Mouse (Mus musculus) G1E (cell line): ENCODE data around the gene Tubg1. TPM values are rescaled to one million over a fixed set of nuclear protein-coding genes. Genes with fewer than 3 reads are reported as not detected.

Experiments
- ATAC-seq: 2 replicates; pipeline ENCODE4 v1.8.0; 2016; ENCODE audit warnings: mild to moderate bottlenecking; ENCODE audit not compliant: insufficient number of reproducible peaks, poor library complexity, low FRiP score, severe bottlenecking; ENCODE audit errors: extremely low read depth
- DNase-seq: peaks from one replicate; pipeline ENCODE4 v3.0.0; 2012; ENCODE audit warnings: low spot score
- H3K27me3 ChIP-seq: 2 replicates; pipeline ENCODE4 v1.6.1; 2012; ENCODE audit warnings: mild to moderate bottlenecking, low read length, inconsistent platforms; ENCODE audit not compliant: insufficient read depth
- H3K36me3 ChIP-seq: replicated peaks from 2 replicates; pipeline ENCODE3; 2012; ENCODE audit warnings: mild to moderate bottlenecking, inconsistent platforms
- H3K4me1 ChIP-seq: 2 replicates; pipeline ENCODE4 v1.6.1; 2012; ENCODE audit warnings: low read depth, low read length, inconsistent platforms, mixed read lengths; ENCODE audit not compliant: insufficient read depth
- H3K4me3 ChIP-seq: 2 replicates; pipeline ENCODE4 v1.5.1; 2012; ENCODE audit warnings: low read depth, mild to moderate bottlenecking, inconsistent platforms, low read length, moderate library complexity, mixed read lengths
- H3K9me3 ChIP-seq: replicated peaks from 2 replicates; pipeline ENCODE4 v1.6.1; 2012; ENCODE audit warnings: inconsistent platforms
- CTCF ChIP-seq: IDR thresholded peaks from 2 replicates; pipeline ENCODE4 v1.5.1; 2012; ENCODE audit warnings: low read depth, low read length, inconsistent platforms, mixed read lengths
- GATA1 ChIP-seq: IDR thresholded peaks from 2 replicates; pipeline ENCODE4 v1.6.1; 2012; ENCODE audit warnings: borderline replicate concordance, low read length, inconsistent platforms, mixed read lengths
- GATA2 ChIP-seq: IDR thresholded peaks from 2 replicates; pipeline ENCODE4 v1.6.1; 2012; ENCODE audit warnings: low read depth, low read length, inconsistent platforms, borderline replicate concordance
- POLR2AphosphoS5 ChIP-seq: IDR thresholded peaks from 2 replicates; pipeline ENCODE4 v1.6.1; 2012; ENCODE audit warnings: low read depth, low read length, inconsistent platforms; ENCODE audit not compliant: insufficient replicate concordance
- TAL1 ChIP-seq: conservative IDR thresholded peaks from 2 replicates; pipeline ENCODE4 v1.6.1; 2012; ENCODE audit warnings: low read depth, low read length, inconsistent platforms, mixed read lengths
- polyA plus RNA-seq: library from polyadenylated mRNA; stranded (reverse); fragments of >175 nt; gene quantifications from 2 replicates; pipeline ENCODE4 v1.2.3, GENCODE M21; 2012
- total RNA-seq, 2 experiments: library from RNA; stranded (forward) in 1 of 2; stranded (reverse) in 1 of 2; fragments of 200-1000 nt in 1 of 2; fragments of >200 nt in 1 of 2; fragmentation: Nextera tagmentation in 1 of 2; gene quantifications; 2 replicates each; pipeline ENCODE4 v1.2.3; 2014 to 2017

Gene Tubg1
- total and polyA plus RNA-seq, 3 experiments: 42.0 to 96.1 (median 46.0) TPM

DNA sequence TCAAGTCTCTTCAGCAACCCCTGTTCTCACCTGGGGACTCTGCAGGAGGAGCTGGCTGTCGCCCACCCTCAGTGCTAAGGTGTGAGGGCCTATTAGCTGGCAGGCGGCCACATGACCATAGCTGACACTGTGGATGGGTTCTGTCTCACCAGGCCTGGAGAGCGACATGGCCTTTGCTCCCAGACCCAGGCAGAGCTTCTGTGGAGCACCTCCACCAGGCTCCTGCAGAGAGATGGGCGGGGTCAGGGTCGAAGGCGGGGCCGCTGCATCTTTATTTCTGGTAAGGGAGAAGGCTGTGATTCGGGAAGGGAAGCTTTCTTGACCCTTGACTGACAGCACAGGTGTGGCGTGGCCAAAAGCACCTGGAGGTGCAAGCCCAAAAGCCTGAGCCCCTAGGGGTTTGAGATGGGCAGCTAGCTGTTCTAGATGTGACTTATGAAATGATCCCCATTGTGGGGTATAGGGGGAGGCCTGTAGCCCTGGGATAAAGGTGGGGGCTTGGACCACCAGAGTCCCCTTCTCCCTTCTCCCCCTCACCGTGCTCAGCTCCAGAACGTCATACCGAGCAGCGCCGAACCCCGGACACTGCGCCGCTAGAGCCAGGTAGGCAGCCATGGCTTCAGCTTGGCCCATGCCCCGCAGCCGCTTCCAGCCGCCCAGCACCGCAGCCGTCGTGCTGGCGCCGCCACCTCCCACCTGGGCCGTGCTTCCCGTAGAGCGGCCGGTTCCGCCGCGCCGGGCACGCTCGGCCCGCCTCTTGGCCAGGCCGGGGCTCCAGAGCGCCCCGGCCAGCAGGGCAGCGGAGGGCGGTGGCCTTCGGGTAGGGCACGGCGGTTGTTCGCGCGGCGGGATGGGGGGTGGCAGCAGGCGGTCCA is 44.0 kb downstream of the Tubg1 start:
- H3K27me3 ChIP-seq: peaks cover 54% of the 10 kb centered on the region
- H3K36me3 ChIP-seq: peaks cover 15% of the 10 kb centered on the region
- no peak overlapping the region for H3K4me3 ChIP-seq

DNA sequence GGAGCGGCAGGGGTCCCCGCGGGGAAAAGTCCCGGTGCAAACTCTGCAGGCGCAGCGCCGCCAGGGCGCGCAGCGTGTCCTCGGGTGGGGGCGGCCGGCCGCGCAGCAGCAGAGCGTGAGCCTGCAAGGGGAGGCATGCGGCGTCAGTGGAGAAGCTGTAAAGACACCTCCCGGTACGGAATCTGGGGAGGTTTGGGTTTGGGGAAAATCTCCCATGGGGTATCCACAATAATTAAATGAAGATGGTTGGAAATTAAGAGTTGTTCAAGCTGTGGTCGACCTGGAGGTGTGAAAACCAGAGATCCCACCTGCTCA is 44.6 kb downstream of the Tubg1 start:
- ATAC-seq (no peak), DNase-seq (no peak)
- H3K4me1 ChIP-seq: 0 out of 2 replicates have a peak, but pooled peaks cover 2% of the 10 kb centered on the region
- no peak for TF ChIP-seq GATA2
- no peak for TF ChIP-seq POLR2AphosphoS5
- TF ChIP-seq CTCF: no peak
- no peak for TF ChIP-seq TAL1
- no peak for TF ChIP-seq GATA1
- H3K9me3 ChIP-seq: no peaks in the 10 kb centered on the region
- H3K4me3 ChIP-seq: no peak overlapping the region
- H3K36me3 ChIP-seq: peaks cover 15% of the 10 kb centered on the region
- H3K27me3 ChIP-seq: peaks cover 53% of the 10 kb centered on the region

More for the DNA sequence above, 44.0 kb downstream of the Tubg1 start:
- Histone ChIP-seq H3K9me3 (no peaks in the 10 kb centered on the region), H3K4me1 (0 out of 2 replicates have a peak, but pooled peaks cover 2% of the 10 kb centered on the region)
- ATAC-seq (no peak), DNase-seq (no peak)
- TF ChIP-seq TAL1: no peak
- TF ChIP-seq CTCF: no peak
- TF ChIP-seq GATA2: no peak
- TF ChIP-seq GATA1: no peak
- TF ChIP-seq POLR2AphosphoS5: no peak

DNA sequence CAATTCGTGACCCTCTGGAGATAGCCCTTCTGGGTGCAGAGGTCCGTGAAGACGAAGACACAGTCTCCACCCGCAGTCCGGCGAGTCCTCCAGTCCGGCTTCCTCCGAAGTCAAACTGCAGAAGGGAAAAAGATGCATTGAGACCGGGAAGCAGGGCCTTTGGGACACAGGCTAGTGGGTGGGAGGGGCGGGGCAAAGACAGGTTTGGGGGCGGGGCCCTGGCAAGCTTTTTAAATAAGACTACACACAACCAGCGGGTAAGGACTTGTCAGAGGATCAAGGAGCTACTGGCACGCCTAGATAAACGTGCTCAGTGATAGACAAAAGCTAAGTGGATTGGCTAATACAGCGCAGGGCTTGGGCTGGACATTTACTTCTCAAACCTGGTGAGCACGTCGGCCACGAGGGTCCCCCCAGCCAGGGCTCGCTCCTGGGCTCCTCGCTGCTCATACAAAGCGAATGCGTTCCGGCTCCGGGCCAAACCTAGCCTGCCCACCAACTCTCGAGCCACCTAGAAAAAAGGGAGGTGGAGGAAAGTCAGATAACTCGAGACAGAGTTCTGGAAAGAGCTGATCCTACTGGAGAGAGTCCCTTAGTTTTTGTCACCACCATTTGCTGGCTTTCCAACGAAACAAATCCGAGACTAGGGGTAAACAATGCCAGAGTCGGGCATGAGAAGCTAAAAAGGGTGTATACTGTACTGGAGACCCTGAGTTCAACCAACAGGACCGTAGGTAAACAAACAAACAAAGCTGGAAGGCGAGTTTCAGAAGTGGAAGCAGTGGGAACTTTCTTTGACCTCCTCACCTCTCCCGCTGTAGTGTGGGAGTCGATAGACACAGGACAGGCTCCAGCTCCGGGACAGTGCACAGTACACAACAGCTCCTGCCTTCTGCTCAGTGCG is 45.2 kb downstream of the Tubg1 start:
- no peak for ATAC-seq
- peak; percentile 0 for DNase-seq
- H3K9me3 ChIP-seq: no peaks in the 10 kb centered on the region
- TF ChIP-seq POLR2AphosphoS5: no peak
- TF ChIP-seq GATA1: no peak
- no peak for TF ChIP-seq GATA2
- no peak for TF ChIP-seq CTCF
- TF ChIP-seq TAL1: no peak
- no peak overlapping the region for H3K4me3 ChIP-seq
- H3K36me3 ChIP-seq: peaks cover 15% of the 10 kb centered on the region
- H3K27me3 ChIP-seq: peaks cover 59% of the 10 kb centered on the region
- peaks cover 4% of the 10 kb centered on the region; the same call in 1 of the 2 replicates for H3K4me1 ChIP-seq

DNA sequence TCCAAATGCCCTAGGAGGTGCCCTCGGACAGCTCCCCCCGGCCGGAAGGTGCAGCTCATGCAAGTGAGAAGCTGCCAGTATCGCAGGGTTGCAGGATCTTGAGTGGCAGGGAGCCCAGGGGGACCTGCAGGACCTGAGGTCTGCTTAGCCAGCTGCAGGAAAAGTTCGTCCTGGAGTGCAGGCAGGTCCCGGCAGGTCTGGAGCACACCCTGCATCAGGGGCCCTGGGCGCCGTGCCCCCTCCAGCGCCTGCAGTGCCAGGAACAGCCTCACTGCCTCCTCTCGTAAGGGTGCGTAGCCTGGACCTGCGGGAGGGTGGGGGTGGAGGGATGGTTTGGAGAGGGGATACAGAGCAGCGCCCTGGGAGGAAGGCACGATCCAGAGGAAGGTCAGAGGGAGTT is 46.6 kb downstream of the Tubg1 start:
- ATAC-seq: no peak
- no peak for DNase-seq
- Histone ChIP-seq H3K4me1 (peaks cover 16% of the 10 kb centered on the region), H3K27me3 (peaks cover 67% of the 10 kb centered on the region), H3K9me3 (no peaks in the 10 kb centered on the region), H3K4me3 (no peak overlapping the region), H3K36me3 (peaks cover 15% of the 10 kb centered on the region)
- TF ChIP-seq POLR2AphosphoS5: no peak
- no peak for TF ChIP-seq GATA1
- no peak for TF ChIP-seq GATA2
- no peak for TF ChIP-seq CTCF
- TF ChIP-seq TAL1: no peak

DNA sequence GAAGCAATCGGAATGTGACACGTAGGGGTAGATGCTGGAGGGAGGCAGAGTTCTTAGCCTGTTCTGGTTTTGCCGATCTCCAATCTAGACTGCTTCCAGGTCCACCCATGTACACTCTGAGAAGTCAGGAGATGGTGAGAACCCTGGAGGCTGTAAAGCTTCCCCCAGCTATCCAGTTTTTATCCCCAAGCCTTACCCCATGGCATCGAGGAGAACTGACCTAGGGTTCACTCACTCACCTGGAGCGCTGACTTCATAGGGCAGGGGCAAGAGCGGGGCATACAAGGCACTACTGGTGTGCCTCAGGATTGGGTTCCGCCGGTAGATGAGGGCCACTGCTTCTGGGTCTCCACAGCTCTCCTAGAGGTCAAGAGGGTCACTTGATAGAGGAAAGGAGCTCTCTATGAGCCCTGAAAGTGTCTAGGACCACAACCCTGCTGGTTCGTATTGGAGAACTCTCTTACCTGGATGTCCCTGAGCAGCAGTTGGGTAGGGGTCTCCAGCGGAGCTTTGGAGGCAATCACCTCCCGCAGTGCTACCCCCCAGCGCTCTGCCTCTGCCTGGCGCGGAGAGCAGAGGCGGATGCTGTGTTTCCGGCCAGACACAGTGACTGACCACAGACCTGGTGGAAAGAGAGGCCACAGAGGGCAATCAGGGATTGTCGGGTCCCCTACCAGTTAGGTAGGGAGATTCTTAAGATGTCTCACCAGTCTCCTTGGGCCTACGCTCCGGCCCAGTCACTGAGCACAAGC is 47.6 kb downstream of the Tubg1 start:
- ATAC-seq (no peak), DNase-seq (no peak)
- H3K4me3 ChIP-seq: no peak overlapping the region
- no peaks in the 10 kb centered on the region for H3K9me3 ChIP-seq
- peaks cover 15% of the 10 kb centered on the region for H3K36me3 ChIP-seq
- no peak for TF ChIP-seq TAL1
- no peak for TF ChIP-seq POLR2AphosphoS5
- no peak for TF ChIP-seq CTCF
- no peak for TF ChIP-seq GATA2
- no peak for TF ChIP-seq GATA1
- peaks cover 24% of the 10 kb centered on the region for H3K4me1 ChIP-seq
- H3K27me3 ChIP-seq: peaks cover 63% of the 10 kb centered on the region
